Mouse (Mus musculus): ENCODE results near the gene Asb18. TPM values are rescaled to one million over a fixed set of nuclear protein-coding genes. Genes with fewer than 3 reads are reported as not detected.
A peak's percentile ranks its signal among the peaks of the same experiment; 100 is the strongest.

The Asb18 gene
- total RNA-seq, 1 experiment = not detected

- Histone ChIP-seq H3K4me1 (ENCODE audit: control insufficient read depth in 2 of 2, insufficient read depth in 2 of 2, low read length in 2 of 2, poor library complexity in 1 of 2) (peaks cover 2 to 14% of the 10 kb centered on the region in 2 experiments), H3K36me3 (ENCODE audit: control insufficient read depth, insufficient read depth, low read length, poor library complexity, severe bottlenecking) (peaks cover 13% of the 10 kb centered on the region), H3K9me3 (ENCODE audit: control insufficient read depth, insufficient read depth, low read depth, low read length) (no peaks in the 10 kb centered on the region), H3K27ac (ENCODE audit: insufficient read depth, low read depth, low read length, poor library complexity, severe bottlenecking) (no peak overlapping the region), H3K4me3 (ENCODE audit: insufficient read depth in 1 of 2, low read depth in 1 of 2, low read length in 2 of 2, poor library complexity in 1 of 2, severe bottlenecking in 1 of 2) (peak overlapping the region; percentile 65 to 84), H3K9ac (ENCODE audit: insufficient read depth, low read depth, low read length, poor library complexity, severe bottlenecking) (peak overlapping the region; percentile 7; the same call in 1 of the 2 replicates)
- in situ Hi-C loops (cut with MboI; ENCODE audit: low sequenced_read_pairs in 2 of 2, unreplicated experiment in 2 of 2) = loop anchor here in 1 of 2 experiments (25.0 kb wide), 1 partner anchor 170 kb away; no protein-coding TSS in a partner anchor
- TF ChIP-seq ZNF384 (IDR thresholded peaks at IDR 0.05; ENCODE audit: low read depth, low read length) (no peak), MAFK (IDR thresholded peaks at IDR 0.05; ENCODE audit: insufficient read depth, low read depth, low read length) (no peak), ZC3H11A (IDR thresholded peaks at IDR 0.05; ENCODE audit: borderline replicate concordance, low read depth, low read length) (no peak), CHD2 (IDR thresholded peaks at IDR 0.05; ENCODE audit: low read depth, low read length) (no peak), HCFC1 (IDR thresholded peaks at IDR 0.05; ENCODE audit: borderline replicate concordance, insufficient read depth, low read length) (no peak)
- DNase-seq (ENCODE audit: low read depth, low spot score) = no peak
Observed at GRCm38 (mm10) chr1:89932021-89932423, 82.4 kb downstream of the Asb18 start.

GRCm38 (mm10) chr1:89931120-89931519 is 83.3 kb downstream of the Asb18 start, which contains the start of gene Gbx2:
TSS of gene Gbx2 (minus strand) at chr1:89931179.
- TF ChIP-seq ZNF384 (IDR thresholded peaks at IDR 0.05; ENCODE audit: low read depth, low read length) = no peak
- no peak for TF ChIP-seq MAFK (IDR thresholded peaks at IDR 0.05; ENCODE audit: insufficient read depth, low read depth, low read length)
- no peak for TF ChIP-seq ZC3H11A (IDR thresholded peaks at IDR 0.05; ENCODE audit: borderline replicate concordance, low read depth, low read length)
- no peak for TF ChIP-seq HCFC1 (IDR thresholded peaks at IDR 0.05; ENCODE audit: borderline replicate concordance, insufficient read depth, low read length)
- no peak for TF ChIP-seq CHD2 (IDR thresholded peaks at IDR 0.05; ENCODE audit: low read depth, low read length)
- H3K9ac ChIP-seq (ENCODE audit: insufficient read depth, low read depth, low read length, poor library complexity, severe bottlenecking) = peak within 1 kb of the TSS; percentile 87
- peak within 1 kb of the TSS; percentile 30 for H3K27ac ChIP-seq (ENCODE audit: insufficient read depth, low read depth, low read length, poor library complexity, severe bottlenecking)
- DNase-seq (ENCODE audit: low read depth, low spot score) = peak; percentile 92
- in situ Hi-C loops (cut with MboI; ENCODE audit: low sequenced_read_pairs in 2 of 2, unreplicated experiment in 2 of 2) = loop anchor here in 1 of 2 experiments (25.0 kb wide), 1 partner anchor 169 kb away; no protein-coding TSS in a partner anchor
- peaks cover 17% of the 10 kb centered on the region for H3K36me3 ChIP-seq (ENCODE audit: control insufficient read depth, insufficient read depth, low read length, poor library complexity, severe bottlenecking)
- peaks cover 2 to 15% of the 10 kb centered on the region in 2 experiments for H3K4me1 ChIP-seq (ENCODE audit: control insufficient read depth in 2 of 2, insufficient read depth in 2 of 2, low read length in 2 of 2, poor library complexity in 1 of 2)
- H3K9me3 ChIP-seq (ENCODE audit: control insufficient read depth, insufficient read depth, low read depth, low read length) = no peaks in the 10 kb centered on the region
- H3K4me3 ChIP-seq (ENCODE audit: insufficient read depth in 1 of 2, low read depth in 1 of 2, low read length in 2 of 2, poor library complexity in 1 of 2, severe bottlenecking in 1 of 2) = peak within 1 kb of the TSS; percentile 84 to 88

DNA sequence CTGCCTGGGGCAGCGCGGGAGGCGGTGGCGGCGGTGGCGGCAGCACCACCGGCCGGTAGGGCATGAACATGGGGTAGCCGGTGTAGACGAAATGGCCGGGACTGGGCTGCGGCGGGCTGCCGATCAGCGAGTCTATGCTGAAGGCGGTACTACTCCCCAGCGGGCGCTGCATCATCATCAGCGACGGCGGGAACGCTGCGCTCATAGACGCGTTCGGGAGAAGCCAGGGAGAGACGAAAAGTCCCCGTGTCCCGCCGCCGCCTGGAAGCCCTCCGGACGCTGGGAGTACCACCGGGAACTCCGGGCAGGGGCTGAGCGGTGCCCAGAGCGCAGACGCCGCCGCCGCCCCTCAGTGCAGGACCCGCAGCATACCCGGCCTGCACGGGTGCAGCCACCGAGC is 83.9 kb downstream of the Asb18 start:
- peak overlapping the region; percentile 30 for H3K27ac ChIP-seq (ENCODE audit: insufficient read depth, low read depth, low read length, poor library complexity, severe bottlenecking)
- H3K36me3 ChIP-seq (ENCODE audit: control insufficient read depth, insufficient read depth, low read length, poor library complexity, severe bottlenecking) = peaks cover 17% of the 10 kb centered on the region
- no peak for TF ChIP-seq HCFC1 (IDR thresholded peaks at IDR 0.05; ENCODE audit: borderline replicate concordance, insufficient read depth, low read length)
- no peak for TF ChIP-seq MAFK (IDR thresholded peaks at IDR 0.05; ENCODE audit: insufficient read depth, low read depth, low read length)
- TF ChIP-seq ZC3H11A (IDR thresholded peaks at IDR 0.05; ENCODE audit: borderline replicate concordance, low read depth, low read length) = no peak
- no peak for TF ChIP-seq CHD2 (IDR thresholded peaks at IDR 0.05; ENCODE audit: low read depth, low read length)
- TF ChIP-seq ZNF384 (IDR thresholded peaks at IDR 0.05; ENCODE audit: low read depth, low read length) = no peak
- H3K4me3 ChIP-seq (ENCODE audit: insufficient read depth in 1 of 2, low read depth in 1 of 2, low read length in 2 of 2, poor library complexity in 1 of 2, severe bottlenecking in 1 of 2) = peak overlapping the region; percentile 84 to 88
- H3K9me3 ChIP-seq (ENCODE audit: control insufficient read depth, insufficient read depth, low read depth, low read length) = no peaks in the 10 kb centered on the region
- in situ Hi-C loops (cut with MboI; ENCODE audit: low sequenced_read_pairs in 2 of 2, unreplicated experiment in 2 of 2) = loop anchor here in 1 of 2 experiments (25.0 kb wide), 1 partner anchor 168 kb away; no protein-coding TSS in a partner anchor
- DNase-seq (ENCODE audit: low read depth, low spot score) = no peak
- H3K4me1 ChIP-seq (ENCODE audit: control insufficient read depth in 2 of 2, insufficient read depth in 2 of 2, low read length in 2 of 2, poor library complexity in 1 of 2) = peaks cover 2 to 14% of the 10 kb centered on the region in 2 experiments
- peak overlapping the region; percentile 87 for H3K9ac ChIP-seq (ENCODE audit: insufficient read depth, low read depth, low read length, poor library complexity, severe bottlenecking)

DNA sequence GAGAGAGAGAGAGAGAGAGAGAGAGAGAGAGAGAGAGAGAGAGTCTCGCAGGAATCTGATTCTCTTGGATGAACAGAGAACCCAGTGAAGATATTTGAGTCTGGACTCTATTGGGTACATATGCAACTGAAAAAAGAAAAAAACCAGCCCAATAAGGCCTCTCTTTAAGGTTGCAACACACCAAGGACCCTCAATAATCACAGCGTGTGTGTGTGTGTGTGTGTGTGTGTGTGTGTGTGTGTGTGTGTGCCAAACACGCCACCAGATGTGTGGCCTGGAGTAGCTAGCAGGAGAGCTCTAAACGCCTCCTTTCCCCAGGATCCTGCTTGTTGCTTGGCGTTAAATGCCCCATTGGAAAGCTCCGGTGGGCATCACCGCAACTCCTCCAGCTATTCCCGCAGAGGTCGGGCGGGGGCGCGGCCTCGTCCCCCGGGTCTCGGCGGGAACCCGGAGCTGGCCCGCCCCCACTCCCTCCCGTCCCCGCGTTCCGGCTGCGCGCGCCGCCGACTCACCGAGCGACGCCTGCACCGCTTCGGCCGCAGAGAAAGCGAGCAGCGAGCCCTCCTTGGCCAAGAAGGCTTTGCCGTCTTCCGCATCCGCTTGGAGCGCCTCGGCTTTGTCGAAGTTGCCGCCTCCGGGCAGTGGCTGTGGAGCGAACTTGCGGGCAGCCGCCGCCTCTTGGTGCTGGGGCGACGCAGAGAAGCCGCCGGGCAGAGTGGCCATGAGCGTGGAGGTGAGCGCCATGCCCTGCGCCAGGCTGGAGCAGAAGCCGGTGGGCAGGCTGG is 84.6 kb downstream of the Asb18 start:
- H3K27ac ChIP-seq (ENCODE audit: insufficient read depth, low read depth, low read length, poor library complexity, severe bottlenecking) = peak overlapping the region; percentile 30; the same call in 1 of the 2 replicates
- H3K4me1 ChIP-seq (ENCODE audit: control insufficient read depth in 2 of 2, insufficient read depth in 2 of 2, low read length in 2 of 2, poor library complexity in 1 of 2) = peaks cover 2 to 13% of the 10 kb centered on the region in 2 experiments; a peak in 3 of 4 replicates

More for the DNA sequence above, 84.6 kb downstream of the Asb18 start:
- Histone ChIP-seq H3K9ac (ENCODE audit: insufficient read depth, low read depth, low read length, poor library complexity, severe bottlenecking) (peak overlapping the region; percentile 87), H3K9me3 (ENCODE audit: control insufficient read depth, insufficient read depth, low read depth, low read length) (no peaks in the 10 kb centered on the region), H3K36me3 (ENCODE audit: control insufficient read depth, insufficient read depth, low read length, poor library complexity, severe bottlenecking) (peaks cover 17% of the 10 kb centered on the region), H3K4me3 (ENCODE audit: insufficient read depth in 1 of 2, low read depth in 1 of 2, low read length in 2 of 2, poor library complexity in 1 of 2, severe bottlenecking in 1 of 2) (peak overlapping the region; percentile 84 to 88)
- no peak for DNase-seq (ENCODE audit: low read depth, low spot score)
- TF ChIP-seq ZC3H11A (IDR thresholded peaks at IDR 0.05; ENCODE audit: borderline replicate concordance, low read depth, low read length) = no peak
- TF ChIP-seq CHD2 (IDR thresholded peaks at IDR 0.05; ENCODE audit: low read depth, low read length) = no peak
- TF ChIP-seq MAFK (IDR thresholded peaks at IDR 0.05; ENCODE audit: insufficient read depth, low read depth, low read length) = no peak
- in situ Hi-C loops (cut with MboI; ENCODE audit: low sequenced_read_pairs in 2 of 2, unreplicated experiment in 2 of 2) = loop anchor here in 1 of 2 experiments (25.0 kb wide), 1 partner anchor 168 kb away; no protein-coding TSS in a partner anchor

Data from ES-E14 (cell line).